ENCODE assay signal across 9 mouse cellular contexts in the genomic region with DNA sequence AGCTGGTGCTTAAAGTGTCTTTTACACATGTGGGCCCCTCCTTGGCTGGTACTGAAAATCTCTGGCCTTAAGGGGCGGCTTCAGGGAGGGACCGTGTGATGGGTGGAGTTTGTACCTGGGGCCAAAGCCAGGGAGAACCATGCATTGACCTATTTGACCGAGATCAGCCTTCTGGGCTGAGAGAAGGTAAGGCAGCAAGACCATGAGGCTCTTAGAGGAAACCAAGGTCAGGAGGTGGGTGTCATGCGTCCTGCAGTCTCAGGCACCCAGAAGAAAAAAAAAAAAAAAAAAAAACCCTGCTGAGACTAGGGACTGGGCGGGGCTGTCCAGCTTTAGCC. TPM values are rescaled to one million over a fixed set of nuclear protein-coding genes. Genes with fewer than 3 reads are reported as not detected.
DNase-seq lines count a peak whose midpoint lies in the region; ATAC-seq and TF ChIP-seq lines count a peak whose summit lies in the region.
"Had no signal": no experiment of that assay in that cellular context is flagged by ENCODE, and none has a peak within 500 bp of the region (broad histone marks: within the 10 kb centered on the region; RNA-seq: fewer than 3 reads in every experiment).

No protein-coding gene starts in this region.

- WGBS in hindbrain, embryonic 10.5 days: 14% methylated on average over 5 of the region's 5 CpGs
- WGBS in midbrain, postnatal 0 days: 6% methylated on average over 5 of the region's 5 CpGs

- ATAC-seq in midbrain, postnatal 0 days (ENCODE audit: low FRiP score): no peak

- peak overlapping the region; percentile 91 for H3K4me3 ChIP-seq in cortical plate, adult 2 months (ENCODE audit: insufficient read depth, low read length)
- H3K4me3 ChIP-seq in hindbrain, embryonic 10.5 days: peak overlapping the region; percentile 68
- H3K4me3 ChIP-seq in midbrain, postnatal 0 days (ENCODE audit: low read depth, low read length): peak overlapping the region; percentile 80

- peak overlapping the region; percentile 85 for H3K4me2 ChIP-seq in midbrain, postnatal 0 days (ENCODE audit: low read depth, low read length, poor library complexity, severe bottlenecking)

- TF ChIP-seq POLR2A in cortical plate, adult 2 months (IDR thresholded peaks at IDR 0.05; ENCODE audit: extremely low read depth, insufficient read depth, low read length): no peak

- peaks cover 2% of the 10 kb centered on the region; the same call in 1 of the 2 replicates for H3K4me1 ChIP-seq in cortical plate, adult 2 months (ENCODE audit: control insufficient read depth, insufficient read depth, low read length)
- peaks cover 21% of the 10 kb centered on the region for H3K4me1 ChIP-seq in hindbrain, embryonic 10.5 days (replicated peaks)
- peaks cover 16% of the 10 kb centered on the region; the same call in 1 of the 2 replicates for H3K4me1 ChIP-seq in midbrain, postnatal 0 days (ENCODE audit: insufficient read depth, low read length)

- H3K36me3 ChIP-seq in hindbrain, embryonic 10.5 days: peaks cover 12% of the 10 kb centered on the region
- peaks cover 12% of the 10 kb centered on the region for H3K36me3 ChIP-seq in midbrain, postnatal 0 days (ENCODE audit: insufficient read depth, low read length)

- peaks cover 77% of the 10 kb centered on the region for H3K27me3 ChIP-seq in hindbrain, embryonic 10.5 days (ENCODE audit: insufficient read depth, poor library complexity, severe bottlenecking)
- H3K27me3 ChIP-seq in midbrain, postnatal 0 days (ENCODE audit: insufficient read depth, low read length): no peaks in the 10 kb centered on the region

- H3K9ac ChIP-seq in midbrain, postnatal 0 days (replicated peaks; ENCODE audit: low read length, poor library complexity, severe bottlenecking): peak overlapping the region; percentile 97

- no peak for TF ChIP-seq CTCF in cortical plate, adult 2 months (IDR thresholded peaks at IDR 0.05; ENCODE audit: extremely low read depth, insufficient read depth, low read length)
- no peak for TF ChIP-seq CTCF in midbrain, postnatal 0 days (IDR thresholded peaks at IDR 0.05)

- H3K27ac ChIP-seq in cortical plate, adult 2 months (ENCODE audit: insufficient read depth, low read length): 0 out of 2 replicates have a peak overlapping the region, but pooled peaks have one; percentile 97
- peak overlapping the region; percentile 90 for H3K27ac ChIP-seq in hindbrain, embryonic 10.5 days
- peak overlapping the region; percentile 98 for H3K27ac ChIP-seq in midbrain, postnatal 0 days (ENCODE audit: low read depth, low read length)

- DNase-seq in cerebellum, adult 9-11 months: peak; percentile 46
- no peak for DNase-seq in cerebellum, adult 11 months
- no peak for DNase-seq in hindbrain, embryonic 10.5 days (ENCODE audit: low spot score)
- DNase-seq in midbrain, postnatal 0 days (ENCODE audit: low spot score): no peak
- no peak for DNase-seq in thymus, postnatal 0 days (ENCODE audit: low spot score)
- DNase-seq in right cerebral cortex, postnatal 25 days: no peak
- no peak for DNase-seq in lung, postnatal 36 days
- DNase-seq: heart, postnatal 4 days had no signal

- H3K9me3 ChIP-seq in hindbrain, embryonic 10.5 days: no peaks in the 10 kb centered on the region
- H3K9me3 ChIP-seq in midbrain, postnatal 0 days (ENCODE audit: low read length): no peaks in the 10 kb centered on the region

RNA-seq across cellular contexts. Expression of a gene that starts 1.3 kb away (rescaled TPM):
- 777 and 783 TPM in 2 replicates for polyA plus RNA-seq in cortical plate, adult 2 months (2012; rRNA removed)
- polyA plus RNA-seq in hindbrain, embryonic 10.5 days (2016; fragmentation: Nextera tagmentation; extraction: Ambion mirVana): 122 and 329 TPM in 2 replicates
- total RNA-seq in midbrain, postnatal 0 days (2014; rRNA removed): 1,320 and 1,471 TPM in 2 replicates
- 1,883 and 2,098 TPM in 2 replicates for polyA plus RNA-seq in midbrain, postnatal 0 days (2015; fragmentation: Nextera tagmentation; extraction: Ambion mirVana)
- polyA plus RNA-seq in thymus, postnatal 0 days (2015; fragmentation: Nextera tagmentation; extraction: Ambion mirVana): 0.22 and 0.27 TPM in 2 replicates

RNA-seq across cellular contexts. Expression of a gene that starts 6.6 kb away (rescaled TPM):
- 55.5 and 62.0 TPM in 2 replicates for polyA plus RNA-seq in cortical plate, adult 2 months (2012; rRNA removed)
- polyA plus RNA-seq in hindbrain, embryonic 10.5 days (2016; fragmentation: Nextera tagmentation; extraction: Ambion mirVana): 57.7 and 68.1 TPM in 2 replicates
- total RNA-seq in midbrain, postnatal 0 days (2014; rRNA removed): 46.6 and 59.4 TPM in 2 replicates
- polyA plus RNA-seq in midbrain, postnatal 0 days (2015; fragmentation: Nextera tagmentation; extraction: Ambion mirVana): 26.5 and 27.4 TPM in 2 replicates
- 31.9 and 37.6 TPM in 2 replicates for polyA plus RNA-seq in thymus, postnatal 0 days (2015; fragmentation: Nextera tagmentation; extraction: Ambion mirVana)

RNA-seq across cellular contexts. Expression of a gene that starts 25.1 kb away (rescaled TPM):
- 22.8 and 23.4 TPM in 2 replicates for polyA plus RNA-seq in cortical plate, adult 2 months (2012; rRNA removed)
- polyA plus RNA-seq in hindbrain, embryonic 10.5 days (2016; fragmentation: Nextera tagmentation; extraction: Ambion mirVana): 19.0 and 20.0 TPM in 2 replicates
- 16.0 and 17.4 TPM in 2 replicates for total RNA-seq in midbrain, postnatal 0 days (2014; rRNA removed)
- polyA plus RNA-seq in midbrain, postnatal 0 days (2015; fragmentation: Nextera tagmentation; extraction: Ambion mirVana): 8.6 and 9.2 TPM in 2 replicates
- polyA plus RNA-seq in thymus, postnatal 0 days (2015; fragmentation: Nextera tagmentation; extraction: Ambion mirVana): 11.8 and 14.1 TPM in 2 replicates

RNA-seq across cellular contexts. Expression of a gene that starts 51.8 kb away (rescaled TPM):
- 89.3 and 99.8 TPM in 2 replicates for polyA plus RNA-seq in cortical plate, adult 2 months (2012; rRNA removed)
- 45.4 and 53.0 TPM in 2 replicates for polyA plus RNA-seq in hindbrain, embryonic 10.5 days (2016; fragmentation: Nextera tagmentation; extraction: Ambion mirVana)
- total RNA-seq in midbrain, postnatal 0 days (2014; rRNA removed): 79.2 and 102 TPM in 2 replicates
- polyA plus RNA-seq in midbrain, postnatal 0 days (2015; fragmentation: Nextera tagmentation; extraction: Ambion mirVana): 44.3 and 48.8 TPM in 2 replicates
- 36.4 and 37.6 TPM in 2 replicates for polyA plus RNA-seq in thymus, postnatal 0 days (2015; fragmentation: Nextera tagmentation; extraction: Ambion mirVana)

RNA-seq across cellular contexts. Expression of a gene that starts 52.2 kb away (rescaled TPM):
- 70.9 and 72.7 TPM in 2 replicates for polyA plus RNA-seq in cortical plate, adult 2 months (2012; rRNA removed)
- polyA plus RNA-seq in hindbrain, embryonic 10.5 days (2016; fragmentation: Nextera tagmentation; extraction: Ambion mirVana): 75.3 and 75.4 TPM in 2 replicates
- 25.4 and 27.2 TPM in 2 replicates for total RNA-seq in midbrain, postnatal 0 days (2014; rRNA removed)
- 72.1 and 77.1 TPM in 2 replicates for polyA plus RNA-seq in midbrain, postnatal 0 days (2015; fragmentation: Nextera tagmentation; extraction: Ambion mirVana)
- polyA plus RNA-seq in thymus, postnatal 0 days (2015; fragmentation: Nextera tagmentation; extraction: Ambion mirVana): 55.8 and 68.0 TPM in 2 replicates

Comparison
In these comparisons a context has a peak if more than half of its experiments do, and no peak if none do; other contexts are left out.
1. RNA of a gene that starts 1.3 kb away (polyA plus RNA-seq): 1,883 to 2,098 TPM in midbrain, postnatal 0 days, 777 to 783 TPM in cortical plate, adult 2 months and 122 to 329 TPM in hindbrain, embryonic 10.5 days; 0.22 to 0.27 TPM in thymus, postnatal 0 days; every median in the first group is over 10 times any median in the second.
2. Peak in every context shown above with its lines, with median percentiles within 50 percentile points of each other: H3K27ac ChIP-seq and H3K4me3 ChIP-seq.